Mouse (Mus musculus): ENCODE measurements around the gene 4430402I18Rik.

DNA sequence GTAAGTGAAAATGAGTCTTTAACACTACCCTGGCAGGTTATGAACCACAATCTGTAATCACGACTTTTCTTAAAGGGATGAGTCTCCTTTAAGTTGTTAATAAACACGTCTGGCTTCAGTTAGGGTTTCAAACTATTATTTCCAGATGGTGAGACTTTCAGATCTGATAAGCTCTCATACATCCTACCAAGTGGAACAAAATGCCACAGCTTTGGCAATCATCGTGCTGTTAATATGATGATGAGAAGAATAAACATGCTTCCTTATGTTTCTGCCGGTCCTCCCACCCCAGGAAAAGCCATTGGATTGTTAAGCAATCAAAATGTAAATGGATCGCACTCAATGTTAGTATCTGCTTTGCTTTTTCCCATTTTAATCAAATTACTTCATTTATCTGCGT, 102.6 kb downstream of the 4430402I18Rik start:
- no peak for TF ChIP-seq POLR2A (IDR thresholded peaks at IDR 0.05; ENCODE audit: insufficient read depth, low read length)
- no peak for TF ChIP-seq CTCF (IDR thresholded peaks at IDR 0.05; ENCODE audit: low read depth, low read length)
- TF ChIP-seq EP300 (IDR thresholded peaks at IDR 0.05; ENCODE audit: insufficient read depth, low read depth, low read length) = no peak

All from ES-Bruce4 (cell line).